Mouse (Mus musculus) forebrain, embryonic 11.5 days (tissue): ENCODE results near the gene Smurf2. TPM values are rescaled to one million over a fixed set of nuclear protein-coding genes. Genes with fewer than 3 reads are reported as not detected.

ENCODE experiments used
- ATAC-seq: fragments of 200-750 bp; cut with Nextera tagmentation; replicated peaks from 2 replicates; pipeline ENCODE4 v1.8.0; 2017; ENCODE audit warnings: moderate TSS enrichment; ENCODE audit not compliant: low FRiP score
- DNase-seq: peaks from one replicate; pipeline ENCODE4 v3.0.0-alpha.2; 2017; ENCODE audit warnings: low spot score
- H3K27ac ChIP-seq: fragments of 300-500 bp; sonication (generic); 2 replicates; pipeline ENCODE4 v1.5.1; 2014; ENCODE audit warnings: low read depth, low read length
- H3K27me3 ChIP-seq: fragments of 300-500 bp; sonication (generic); 2 replicates; pipeline ENCODE4 v1.6.1; 2014; ENCODE audit warnings: mild to moderate bottlenecking, low read length, mixed read lengths; ENCODE audit not compliant: control insufficient read depth, insufficient read depth
- H3K36me3 ChIP-seq: fragments of 300-500 bp; sonication (generic); 2 replicates; pipeline ENCODE4 v1.6.1; 2014; ENCODE audit warnings: mild to moderate bottlenecking, low read length, moderate library complexity, mixed read lengths; ENCODE audit not compliant: control insufficient read depth, insufficient read depth
- H3K4me1 ChIP-seq: fragments of 300-500 bp; sonication (generic); replicated peaks from 2 replicates; pipeline ENCODE4 v1.6.1; 2014; ENCODE audit warnings: low read length, mixed read lengths; ENCODE audit not compliant: control insufficient read depth, insufficient read depth
- H3K4me2 ChIP-seq: fragments of 300-500 bp; sonication (generic); 2 replicates; pipeline ENCODE4 v1.6.1; 2014; ENCODE audit warnings: low read depth, mild to moderate bottlenecking, low read length, moderate library complexity, mixed read lengths; ENCODE audit not compliant: severe bottlenecking
- H3K4me3 ChIP-seq: fragments of 300-500 bp; sonication (generic); 2 replicates; pipeline ENCODE4 v1.5.1; 2014; ENCODE audit warnings: low read depth, low read length
- H3K9ac ChIP-seq: fragments of 300-500 bp; sonication (generic); 2 replicates; pipeline ENCODE4 v1.6.1; 2014; ENCODE audit warnings: low read length
- H3K9me3 ChIP-seq: fragments of 300-500 bp; sonication (generic); 2 replicates; pipeline ENCODE4 v1.6.1; 2016; ENCODE audit warnings: low read length, mixed read lengths; ENCODE audit not compliant: control insufficient read depth
- WGBS: fragments of 180-500 bp; shearing (Covaris S2); extraction: QIAGEN DNeasy Blood & Tissue Kit; methylation state at CpG from one replicate; pipeline ENCODE4 v1.1.7; 2014; 5-methylcytosine and 5-hydroxymethylcytosine counted together
- polyA plus RNA-seq: library from polyadenylated mRNA; unstranded; fragments of >200 nt; fragmentation: Nextera tagmentation; extraction: Ambion mirVana; gene quantifications from 2 replicates; pipeline ENCODE4 v1.2.1, GENCODE M21; 2014

Gene Smurf2
- polyA plus RNA-seq, 1 experiment from 2014 or later = 18.9 TPM

- H3K9me3 ChIP-seq = no peaks in the 10 kb centered on the region
- H3K4me1 ChIP-seq = no peaks in the 10 kb centered on the region
- H3K27me3 ChIP-seq = no peaks in the 10 kb centered on the region
- H3K27ac ChIP-seq = no peak overlapping the region
- no peak overlapping the region for H3K4me2 ChIP-seq
- no peak for ATAC-seq
- H3K9ac ChIP-seq = no peak overlapping the region
- no peak for DNase-seq
- peaks cover 2% of the 10 kb centered on the region for H3K36me3 ChIP-seq
- WGBS = 94% methylated on average over 6 of the region's 6 CpGs
- H3K4me3 ChIP-seq = no peak overlapping the region
These were observed 99.1 kb downstream of the Smurf2 start for GRCm38 (mm10) chr11:106821397-106821796.

DNA sequence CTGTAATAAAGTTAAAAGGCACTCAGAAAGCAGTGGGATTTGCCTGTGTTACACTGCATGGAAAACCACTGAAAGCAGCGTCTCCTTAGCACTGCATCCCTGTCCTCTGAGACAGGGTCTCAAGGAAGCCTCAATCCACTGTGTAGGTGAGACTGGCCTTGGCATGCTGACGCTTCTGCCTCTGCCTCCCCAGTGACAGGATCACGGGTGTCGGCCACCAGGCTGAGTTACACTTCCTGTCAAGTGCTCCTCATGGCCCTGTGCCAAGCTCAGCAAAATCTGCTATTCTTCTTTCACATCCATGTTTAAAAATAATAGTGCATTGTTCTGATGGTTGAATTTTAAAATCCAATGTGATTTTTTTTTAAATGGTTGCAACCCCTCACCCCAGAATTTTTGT, 99.5 kb downstream of the Smurf2 start:
- ATAC-seq = no peak
- Histone ChIP-seq H3K27ac (no peak overlapping the region), H3K4me3 (no peak overlapping the region), H3K9ac (no peak overlapping the region), H3K4me2 (no peak overlapping the region), H3K9me3 (no peaks in the 10 kb centered on the region), H3K27me3 (no peaks in the 10 kb centered on the region), H3K36me3 (peaks cover 3% of the 10 kb centered on the region), H3K4me1 (no peaks in the 10 kb centered on the region)
- 80% methylated on average over 4 of the region's 4 CpGs for WGBS
- DNase-seq = no peak

- Histone ChIP-seq H3K27me3 (no peaks in the 10 kb centered on the region), H3K36me3 (peaks cover 3% of the 10 kb centered on the region), H3K9ac (no peak overlapping the region), H3K9me3 (no peaks in the 10 kb centered on the region), H3K4me1 (no peaks in the 10 kb centered on the region), H3K4me3 (no peak overlapping the region), H3K27ac (no peak overlapping the region), H3K4me2 (no peak overlapping the region)
- no peak for ATAC-seq
- 92% methylated on average over 6 of the region's 6 CpGs for WGBS
- no peak for DNase-seq
These were observed 100.3 kb downstream of the Smurf2 start for GRCm38 (mm10) chr11:106820252-106820651.

- ATAC-seq (no peak), DNase-seq (no peak)
- H3K4me2 ChIP-seq = no peak overlapping the region
- no peaks in the 10 kb centered on the region for H3K4me1 ChIP-seq
- no peak overlapping the region for H3K27ac ChIP-seq
- WGBS = 92% methylated on average over 9 of the region's 9 CpGs
- H3K27me3 ChIP-seq = no peaks in the 10 kb centered on the region
- no peak overlapping the region for H3K9ac ChIP-seq
- H3K36me3 ChIP-seq = peaks cover 3% of the 10 kb centered on the region
- H3K9me3 ChIP-seq = no peaks in the 10 kb centered on the region
- no peak overlapping the region for H3K4me3 ChIP-seq
These were observed 100.9 kb downstream of the Smurf2 start for GRCm38 (mm10) chr11:106819595-106819994.

DNA sequence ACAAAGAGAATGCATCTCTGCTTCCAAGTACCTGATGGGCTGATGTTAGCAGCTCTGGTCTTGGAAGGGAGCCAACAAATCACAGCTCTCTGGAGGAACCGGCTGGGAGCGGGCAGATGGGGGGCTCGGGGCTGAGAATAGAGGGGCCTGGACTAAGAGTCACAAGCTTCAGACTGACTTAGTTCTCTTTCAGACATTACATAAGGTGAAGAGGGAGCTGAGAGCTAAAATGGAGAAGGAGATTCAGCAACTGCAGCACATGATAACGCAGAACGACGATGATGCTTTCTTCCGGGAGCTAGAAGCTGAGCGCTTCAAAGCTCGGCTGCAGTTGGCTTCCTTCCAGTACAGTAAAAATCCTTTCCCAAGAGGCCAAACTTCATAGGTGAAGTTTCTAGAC, 102.2 kb downstream of the Smurf2 start:
- 85% methylated on average over 9 of the region's 9 CpGs for WGBS
- Histone ChIP-seq H3K36me3 (peaks cover 3% of the 10 kb centered on the region), H3K27ac (no peak overlapping the region), H3K9ac (no peak overlapping the region), H3K27me3 (no peaks in the 10 kb centered on the region), H3K9me3 (no peaks in the 10 kb centered on the region), H3K4me3 (no peak overlapping the region), H3K4me1 (no peaks in the 10 kb centered on the region), H3K4me2 (no peak overlapping the region)
- ATAC-seq (no peak), DNase-seq (no peak)

DNA sequence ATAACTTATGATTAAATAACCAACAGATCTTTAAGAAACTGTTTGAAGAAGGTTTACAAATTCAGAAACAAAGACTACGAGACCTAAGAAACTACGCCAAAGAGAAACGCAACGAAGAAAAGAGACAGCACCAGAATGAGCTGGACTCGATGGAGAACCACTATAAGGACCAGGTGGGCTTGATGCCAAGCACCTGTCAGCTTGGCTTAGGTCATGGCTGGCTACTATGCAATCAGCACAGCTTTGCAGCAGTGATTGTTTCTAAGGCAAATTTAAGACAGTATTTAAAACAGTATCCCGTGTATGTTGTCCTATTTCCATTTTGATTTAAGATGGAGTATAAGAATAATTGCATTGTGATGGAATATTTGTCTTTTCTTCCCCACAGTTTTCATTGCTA, 102.7 kb downstream of the Smurf2 start:
- no peak for DNase-seq
- H3K4me2 ChIP-seq = no peak overlapping the region
- no peaks in the 10 kb centered on the region for H3K9me3 ChIP-seq
- peaks cover 3% of the 10 kb centered on the region for H3K36me3 ChIP-seq
- 93% methylated on average over 6 of the region's 6 CpGs for WGBS
- H3K27me3 ChIP-seq = no peaks in the 10 kb centered on the region
- H3K9ac ChIP-seq = no peak overlapping the region
- no peaks in the 10 kb centered on the region for H3K4me1 ChIP-seq
- no peak overlapping the region for H3K27ac ChIP-seq
- H3K4me3 ChIP-seq = no peak overlapping the region
- ATAC-seq = no peak

DNA sequence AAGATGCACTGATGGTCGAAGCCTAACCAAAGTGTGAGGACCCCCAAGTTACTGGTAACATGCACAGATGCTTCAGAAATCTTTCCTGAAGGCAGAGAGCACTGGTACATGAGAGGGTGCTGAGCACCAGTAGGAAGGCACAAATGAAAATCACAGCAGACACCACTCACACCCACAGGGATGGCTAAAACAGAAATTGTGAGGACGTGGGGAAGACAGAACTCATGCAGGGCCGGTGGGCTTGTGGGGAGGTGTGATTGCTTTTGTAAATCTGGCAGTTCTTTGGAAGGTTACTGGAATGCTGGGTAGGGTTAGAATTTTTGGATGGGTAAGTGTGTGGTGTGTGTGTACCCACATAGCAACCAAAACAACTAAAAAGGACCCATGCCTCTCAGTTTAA, 103.4 kb downstream of the Smurf2 start:
- Histone ChIP-seq H3K9ac (no peak overlapping the region), H3K36me3 (peaks cover 3% of the 10 kb centered on the region), H3K9me3 (no peaks in the 10 kb centered on the region), H3K4me2 (no peak overlapping the region), H3K4me1 (no peaks in the 10 kb centered on the region), H3K27ac (no peak overlapping the region), H3K4me3 (no peak overlapping the region), H3K27me3 (no peaks in the 10 kb centered on the region)
- WGBS = 88% methylated on average over 3 of the region's 3 CpGs
- DNase-seq (no peak), ATAC-seq (no peak)

DNA sequence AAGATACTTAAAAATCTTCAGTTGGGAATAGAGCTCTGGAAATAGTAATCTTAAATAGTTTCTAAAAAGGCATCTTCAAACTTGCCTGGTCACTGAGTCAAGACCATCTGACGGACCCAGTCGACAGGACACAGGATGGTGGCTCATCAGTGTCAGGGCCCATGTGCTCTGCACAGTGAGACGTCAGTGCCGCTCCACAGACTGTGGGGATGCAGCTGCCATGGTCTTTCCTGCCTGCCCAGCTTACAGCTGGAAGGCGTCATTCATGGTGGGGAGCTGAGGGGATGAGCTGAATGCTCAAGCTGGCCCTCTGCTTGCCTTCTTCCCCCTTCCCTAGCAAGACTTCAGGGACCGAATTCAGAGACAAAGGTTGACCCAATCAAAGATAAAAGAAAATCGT, 104.2 kb downstream of the Smurf2 start:
- Histone ChIP-seq H3K4me1 (no peaks in the 10 kb centered on the region), H3K27me3 (no peaks in the 10 kb centered on the region), H3K9ac (no peak overlapping the region), H3K9me3 (no peaks in the 10 kb centered on the region), H3K27ac (no peak overlapping the region), H3K4me3 (no peak overlapping the region), H3K36me3 (peaks cover 3% of the 10 kb centered on the region), H3K4me2 (no peak overlapping the region)
- 79% methylated on average over 7 of the region's 7 CpGs for WGBS
- DNase-seq (no peak), ATAC-seq (no peak)

- Histone ChIP-seq H3K4me1 (no peaks in the 10 kb centered on the region), H3K27me3 (no peaks in the 10 kb centered on the region), H3K4me3 (no peak overlapping the region), H3K9me3 (no peaks in the 10 kb centered on the region), H3K9ac (no peak overlapping the region), H3K4me2 (no peak overlapping the region), H3K27ac (no peak overlapping the region), H3K36me3 (peaks cover 3% of the 10 kb centered on the region)
- DNase-seq (no peak), ATAC-seq (no peak)
- WGBS = 81% methylated on average over 2 of the region's 2 CpGs
These were observed 104.8 kb downstream of the Smurf2 start for GRCm38 (mm10) chr11:106815761-106816160.
